Mouse (Mus musculus) spleen, postnatal 14 days (tissue): Measurements from ENCODE around the gene Depdc1b.

Experiments used
- DNase-seq, 2 experiments: peaks; one replicate each; pipeline ENCODE4 v3.0.0; 2021 to 2022; ENCODE audit warnings: low spot score in 2 of 2

The Depdc1b gene

GRCm38 (mm10) chr13:108439012-108439411, 122.9 kb downstream of the Depdc1b start:
- DNase-seq: no peak

- DNase-seq: no peak
These were observed 132.3 kb downstream of the Depdc1b start for GRCm38 (mm10) chr13:108448348-108448931.

DNA sequence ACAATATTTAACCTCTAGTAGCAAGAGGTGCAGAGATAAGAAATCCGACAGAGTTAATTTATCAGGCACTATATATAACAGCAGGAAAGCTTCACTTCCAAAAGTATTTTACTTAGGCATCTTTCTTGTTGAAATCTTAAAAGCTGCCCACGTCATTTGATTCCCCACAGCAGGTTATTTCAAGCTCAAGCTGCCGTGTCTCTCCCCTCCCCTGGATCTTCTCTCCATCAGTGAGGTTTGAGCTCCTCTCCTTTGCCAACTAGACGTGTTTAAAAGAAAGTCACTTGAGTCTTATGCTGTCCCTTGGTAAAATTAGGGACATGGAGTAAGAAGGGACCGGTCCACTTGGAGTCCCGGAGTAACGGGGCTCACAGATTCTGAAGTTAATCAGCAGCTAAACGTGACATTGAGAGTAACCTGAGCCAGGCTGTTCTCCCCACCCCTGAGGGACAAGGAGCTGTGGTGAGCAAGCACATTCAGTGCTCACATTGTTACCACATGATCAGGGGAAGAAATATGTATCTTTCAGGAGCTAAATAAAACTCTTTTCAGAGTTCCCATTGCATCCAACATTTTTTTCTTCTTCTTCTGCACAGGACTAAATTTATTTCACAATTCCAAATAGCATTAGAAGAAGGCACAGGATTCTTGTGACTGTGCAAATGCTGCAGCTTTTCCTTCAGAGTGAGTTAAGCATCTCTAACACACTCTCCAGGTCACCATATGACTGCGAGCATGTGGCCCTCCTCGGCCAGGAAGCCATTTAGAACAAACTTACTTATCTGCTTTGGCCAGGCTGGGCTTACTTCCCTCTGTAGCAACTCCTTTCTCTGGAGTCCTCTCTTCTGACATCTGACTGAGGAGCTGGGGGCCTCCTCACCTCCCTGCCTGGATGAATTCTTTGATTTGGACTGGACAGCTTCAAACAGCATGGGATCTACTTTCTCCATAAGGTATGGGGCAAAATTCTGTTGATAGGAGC, 133.3 kb downstream of the Depdc1b start, which contains the start of gene Pde4d:
Gene Pde4d, plus strand, starts transcription at position 833 of the 982 bp plus-strand sequence.
- DNase-seq: no peak

DNA sequence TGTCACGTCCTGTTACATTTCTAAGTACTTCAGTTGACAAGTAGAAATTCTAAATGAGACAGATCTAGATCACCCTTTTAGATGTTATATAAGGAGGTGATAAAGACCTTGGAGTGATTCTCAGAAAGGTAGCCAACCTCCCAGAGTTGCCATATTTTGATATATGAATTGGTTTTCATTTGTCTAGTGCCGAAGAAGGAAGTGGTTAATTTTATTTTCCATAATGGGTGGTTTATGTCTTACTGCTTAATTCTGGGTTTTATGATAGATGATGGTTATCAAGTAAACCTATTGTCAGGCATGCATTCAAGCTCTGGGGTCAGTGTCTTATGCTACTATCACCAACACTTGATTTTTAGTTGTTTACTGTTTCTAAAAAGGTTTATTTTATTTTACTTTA, 135.0 kb downstream of the Depdc1b start:
- no peak for DNase-seq

- DNase-seq: no peak
These were observed 137.2 kb downstream of the Depdc1b start for GRCm38 (mm10) chr13:108453064-108453919.
